Mouse (Mus musculus) cerebral cortex, adult 2 months (tissue): Measurements from ENCODE around the gene Uhrf1.

Experiments
- WGBS: fragments of 180-500 bp; shearing (Covaris S2); methylation state at CpG from one replicate; pipeline ENCODE4 v1.1.7; 2018; 5-methylcytosine and 5-hydroxymethylcytosine counted together

Gene Uhrf1

GRCm38 (mm10) chr17:56300186-56300585 is 2.9 kb upstream of the Uhrf1 start, which contains the start of gene Arrdc5:
Gene Arrdc5, minus strand, starts transcription at chr17:56300286.
- 94% methylated on average over 9 of the region's 9 CpGs for WGBS

GRCm38 (mm10) chr17:56302363-56302996 is 641 bp upstream of the Uhrf1 start:
- WGBS: 33% methylated on average over 13 of the region's 13 CpGs

GRCm38 (mm10) chr17:56303847-56304586 is 896 bp downstream of the Uhrf1 start:
- under 1% methylated on average over 68 of the region's 68 CpGs for WGBS

- WGBS: 20% methylated on average over 11 of the region's 11 CpGs
These were observed 1.6 kb downstream of the Uhrf1 start for GRCm38 (mm10) chr17:56304718-56305117.

- 33% methylated on average over 9 of the region's 9 CpGs for WGBS
These were observed 2.0 kb downstream of the Uhrf1 start for GRCm38 (mm10) chr17:56305156-56305555.

- 68% methylated on average over 8 of the region's 8 CpGs for WGBS
These were observed 2.7 kb downstream of the Uhrf1 start for GRCm38 (mm10) chr17:56305826-56306225.

GRCm38 (mm10) chr17:56308088-56308487 is 5.0 kb downstream of the Uhrf1 start:
- WGBS: 85% methylated on average over 6 of the region's 6 CpGs

GRCm38 (mm10) chr17:56309191-56309945 is 6.2 kb downstream of the Uhrf1 start:
- WGBS: 92% methylated on average over 15 of the region's 15 CpGs

GRCm38 (mm10) chr17:56324419-56324818 is 21.3 kb downstream of the Uhrf1 start:
- 72% methylated on average over 3 of the region's 3 CpGs for WGBS

- under 1% methylated on average over 56 of the region's 57 CpGs for WGBS
These were observed 22.5 kb downstream of the Uhrf1 start, which contains the start of gene Kdm4b for GRCm38 (mm10) chr17:56325450-56326152. Gene Kdm4b, plus strand, starts transcription at chr17:56326062.

- WGBS: 1% methylated on average over 66 of the region's 67 CpGs
These were observed 23.3 kb downstream of the Uhrf1 start for GRCm38 (mm10) chr17:56326153-56327147.

GRCm38 (mm10) chr17:56330345-56330744 is 27.2 kb downstream of the Uhrf1 start:
- 54% methylated on average over 3 of the region's 3 CpGs for WGBS

GRCm38 (mm10) chr17:56332987-56333386 is 29.9 kb downstream of the Uhrf1 start:
- 40% methylated on average over 8 of the region's 8 CpGs for WGBS

GRCm38 (mm10) chr17:56337190-56337589 is 34.1 kb downstream of the Uhrf1 start:
- 31% methylated on average over 4 of the region's 4 CpGs for WGBS

GRCm38 (mm10) chr17:56337791-56338190 is 34.7 kb downstream of the Uhrf1 start:
- 77% methylated on average over 6 of the region's 6 CpGs for WGBS

GRCm38 (mm10) chr17:56338909-56339308 is 35.8 kb downstream of the Uhrf1 start:
- 67% methylated on average over 4 of the region's 4 CpGs for WGBS

GRCm38 (mm10) chr17:56343466-56343865 is 40.3 kb downstream of the Uhrf1 start:
- 76% methylated on average over 3 of the region's 3 CpGs for WGBS

GRCm38 (mm10) chr17:56345364-56345763 is 42.2 kb downstream of the Uhrf1 start:
- 68% methylated on average over 2 of the region's 2 CpGs for WGBS

- WGBS: 65% methylated on average over 4 of the region's 4 CpGs
These were observed 45.0 kb downstream of the Uhrf1 start for GRCm38 (mm10) chr17:56348128-56348527.

GRCm38 (mm10) chr17:56350694-56351093 is 47.6 kb downstream of the Uhrf1 start:
- 25% methylated on average over 2 of the region's 2 CpGs for WGBS
